Mouse (Mus musculus) left cerebral cortex, postnatal 25 days (tissue): ENCODE measurements at regions not wholly inside any gene's neighbourhood (a gene's known extent, or its start where the extent isn't known, plus 50 kb on each side); places are given as distances from the start of the nearest gene placed in this dataset.
"Not testable (repeated sequence)": the region's sequence is repeated elsewhere in the genome, so short reads cannot be mapped to it uniquely, and the experiment has no call there.

Source experiments
- DNase-seq, 2 experiments: peaks; one replicate each; pipeline ENCODE4 v3.0.0; 2022; ENCODE audit warnings: low spot score in 2 of 2, mixed read lengths in 1 of 2
- intact Hi-C: fragments of 180-260 bp; cut with DNase I; formaldehyde crosslinking; loops from one replicate; pipeline ENCODE4 v1.15.1; 2025

- intact Hi-C loops, DNase-seq: not testable (repeated sequence)
These were observed 267.8 kb downstream of the Prex1 start for GRCm38 (mm10) chr2:166445824-166446223.

GRCm38 (mm10) chr2:166442997-166443396, 270.6 kb downstream of the Prex1 start:
- DNase-seq, result no peak
- intact Hi-C loops, result no loop called here

GRCm38 (mm10) chr2:166439847-166440775, 273.5 kb downstream of the Prex1 start:
- intact Hi-C loops, result loop anchor here (5.0 kb wide), 1 partner anchor 122 kb away; no protein-coding TSS in a partner anchor

DNA sequence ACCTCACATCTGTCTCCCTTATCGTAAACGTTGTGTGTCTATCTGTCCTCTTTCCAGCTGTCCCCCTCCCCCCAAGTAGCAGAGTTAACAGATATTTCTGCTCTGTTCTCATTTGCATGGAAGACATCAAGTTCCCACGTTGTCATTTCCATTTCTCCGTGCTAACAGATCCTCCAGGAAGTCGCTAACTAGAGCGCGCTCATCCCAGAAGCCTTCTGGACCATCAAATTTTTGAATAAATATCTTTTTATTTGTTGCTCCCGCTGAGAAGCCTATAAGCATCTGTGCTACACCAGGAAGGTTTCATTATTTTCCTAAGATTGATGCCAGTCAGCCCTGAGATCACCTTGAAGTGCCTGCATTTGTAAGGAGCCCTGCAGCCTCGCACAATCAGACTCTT, 275.4 kb downstream of the Prex1 start:
- intact Hi-C loops, result loop anchor here (5.0 kb wide), 1 partner anchor 124 kb away; no protein-coding TSS in a partner anchor
- DNase-seq, result peak in 1 of 2 experiments; percentile 39

More at GRCm38 (mm10) chr2:166439847-166440775, 273.5 kb downstream of the Prex1 start:
- no peak for DNase-seq

- DNase-seq, result no peak
- intact Hi-C loops, result loop anchor here (2.0 to 5.0 kb wide), 2 partner anchors 72 to 326 kb away; no protein-coding TSS in a partner anchor
These were observed 279.1 kb downstream of the Prex1 start for GRCm38 (mm10) chr2:166434554-166434953.

GRCm38 (mm10) chr2:166433655-166434333, 278.3 kb upstream of the Sulf2 start:
- intact Hi-C loops, result loop anchor here (1.0 to 5.0 kb wide), 6 partner anchors 16 to 325 kb away; partner anchors contain the start of gene Sulf2
- peak; percentile 66 to 93 for DNase-seq

DNA sequence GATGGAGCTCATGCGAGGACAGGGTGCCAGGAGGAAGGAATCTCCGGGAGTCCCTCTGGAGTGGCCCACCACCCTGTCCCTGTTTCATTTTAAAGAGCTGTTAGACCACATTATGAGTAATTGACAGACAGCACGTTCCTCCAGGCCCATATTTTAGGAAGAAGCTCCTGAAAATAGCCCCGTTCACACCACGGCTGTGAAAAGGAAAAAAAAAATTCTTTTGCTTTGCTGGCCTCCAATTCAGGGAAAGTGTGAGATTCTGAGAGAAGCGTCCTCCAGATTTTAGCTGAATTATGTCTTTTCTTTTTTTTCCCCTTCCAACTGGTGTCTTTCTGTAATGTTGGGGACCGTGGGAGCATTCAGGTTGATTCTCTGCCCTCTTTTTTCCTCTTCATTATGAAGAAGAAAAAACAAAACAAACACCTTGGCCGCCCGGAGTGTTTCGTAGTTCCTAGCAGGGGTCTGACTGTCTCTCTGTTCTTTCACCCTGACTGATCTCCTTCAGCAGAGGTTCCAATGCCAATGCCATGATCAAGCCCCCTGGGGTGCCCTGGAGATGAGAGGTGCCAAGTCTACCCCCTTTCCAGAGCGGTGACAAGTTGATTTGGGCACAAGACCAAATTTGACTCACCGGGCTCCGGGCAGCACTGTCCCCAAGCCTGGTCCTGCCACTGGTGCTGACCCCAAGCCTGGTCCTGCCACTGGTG, 277.6 kb upstream of the Sulf2 start:
- intact Hi-C loops, result loop anchor here (1.0 to 5.0 kb wide), 5 partner anchors 16 to 278 kb away; partner anchors contain the start of gene Sulf2
- DNase-seq, result peak; percentile 30 to 86

GRCm38 (mm10) chr2:166432531-166432930, 277.1 kb upstream of the Sulf2 start:
- intact Hi-C loops, result loop anchor here (2.0 to 5.0 kb wide), 3 partner anchors 70 to 278 kb away; partner anchors contain the start of gene Sulf2
- DNase-seq, result peak in 1 of 2 experiments; percentile 53

DNA sequence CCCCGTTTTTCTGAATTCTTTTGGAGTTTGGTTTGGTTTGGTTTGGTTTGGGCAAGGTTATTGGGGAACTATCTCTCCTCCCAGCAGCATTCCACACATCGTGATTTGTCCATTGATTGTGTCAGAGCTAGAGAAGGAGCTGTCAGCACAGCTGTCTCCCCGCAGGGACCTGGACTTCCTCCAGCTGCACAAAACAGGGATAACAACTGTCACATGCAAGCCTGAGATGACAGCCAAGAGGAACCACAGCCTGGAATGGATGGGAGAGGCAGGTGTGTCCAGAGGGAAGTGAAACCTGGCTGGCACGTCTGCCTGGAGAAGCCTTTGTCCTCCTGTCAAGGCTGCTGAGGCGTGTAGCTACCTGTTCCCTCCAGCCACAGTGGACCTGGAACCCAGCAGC, 274.5 kb upstream of the Sulf2 start:
- intact Hi-C loops, result loop anchor here (5.0 kb wide), 1 partner anchor 68 kb away; no protein-coding TSS in a partner anchor
- peak in 1 of 2 experiments; percentile 23 for DNase-seq

DNA sequence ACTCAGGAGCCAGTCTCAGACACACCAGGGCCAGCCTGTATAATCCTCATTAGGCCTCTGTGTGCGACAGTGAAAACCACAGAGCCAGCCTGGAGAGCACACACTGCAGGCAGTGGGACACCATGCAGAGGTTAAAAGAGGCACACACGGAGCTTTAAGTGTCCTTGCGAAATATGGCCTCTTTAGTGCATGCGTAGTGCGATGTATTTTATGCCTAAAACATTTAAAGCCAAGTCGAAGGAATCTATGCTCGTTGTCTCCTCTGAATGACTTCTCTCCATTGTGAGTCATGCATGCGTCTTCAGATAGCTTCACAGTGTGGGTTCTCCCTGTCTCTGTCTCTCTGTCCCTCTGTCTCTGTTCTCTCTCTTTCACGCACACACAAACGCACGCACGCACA, 274.0 kb upstream of the Sulf2 start:
- DNase-seq, result no peak
- intact Hi-C loops, result no loop called here

DNA sequence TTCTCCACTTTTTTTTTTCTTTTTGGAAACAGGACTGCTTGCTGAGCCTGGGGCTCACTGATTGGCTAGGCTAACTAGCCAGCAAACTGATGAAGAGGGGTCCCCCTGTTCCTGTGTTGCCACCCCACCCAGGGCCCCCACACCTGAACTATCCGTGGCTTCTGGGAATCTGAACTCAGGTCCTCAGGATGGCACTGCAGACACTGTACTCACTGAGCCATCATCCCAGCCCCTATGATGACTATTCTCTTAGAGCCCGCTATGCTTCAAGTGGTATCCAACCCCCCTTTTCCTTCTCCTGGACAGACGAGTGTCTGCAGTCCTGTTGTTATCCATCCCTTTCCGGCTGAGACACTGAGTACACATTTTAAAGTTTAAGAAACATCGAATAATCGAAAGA, 271.9 kb upstream of the Sulf2 start:
- no peak for DNase-seq
- intact Hi-C loops, result no loop called here

DNA sequence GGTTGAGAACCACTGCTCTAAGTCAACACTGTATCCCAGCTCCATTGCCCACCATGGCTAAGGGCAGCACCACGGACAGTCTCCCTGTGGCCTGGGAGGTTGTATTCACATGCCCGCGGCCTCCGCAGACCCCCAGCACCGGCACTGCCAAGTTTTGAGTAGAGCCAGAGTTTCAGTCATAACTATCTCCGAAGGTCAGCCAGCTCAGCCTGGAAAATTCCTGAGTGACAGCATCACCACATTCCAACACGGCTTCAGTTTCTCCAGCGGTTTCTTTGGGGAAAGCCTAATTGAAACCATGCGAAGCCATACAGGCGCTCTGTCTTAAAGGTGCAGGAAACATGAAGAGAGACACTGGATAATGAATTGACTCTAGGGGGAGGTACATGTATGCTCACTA, 271.5 kb upstream of the Sulf2 start:
- no peak for DNase-seq
- intact Hi-C loops, result no loop called here

- DNase-seq, result no peak
- intact Hi-C loops, result no loop called here
These were observed 271.0 kb upstream of the Sulf2 start for GRCm38 (mm10) chr2:166426457-166426856.

GRCm38 (mm10) chr2:166425141-166425540, 269.7 kb upstream of the Sulf2 start:
- DNase-seq, result no peak
- intact Hi-C loops, result no loop called here

- no peak for DNase-seq
- intact Hi-C loops, result no loop called here
These were observed 267.7 kb upstream of the Sulf2 start for GRCm38 (mm10) chr2:166423132-166423660.

- DNase-seq, result no peak
- intact Hi-C loops, result no loop called here
These were observed 264.8 kb upstream of the Sulf2 start for GRCm38 (mm10) chr2:166420275-166420674.

DNA sequence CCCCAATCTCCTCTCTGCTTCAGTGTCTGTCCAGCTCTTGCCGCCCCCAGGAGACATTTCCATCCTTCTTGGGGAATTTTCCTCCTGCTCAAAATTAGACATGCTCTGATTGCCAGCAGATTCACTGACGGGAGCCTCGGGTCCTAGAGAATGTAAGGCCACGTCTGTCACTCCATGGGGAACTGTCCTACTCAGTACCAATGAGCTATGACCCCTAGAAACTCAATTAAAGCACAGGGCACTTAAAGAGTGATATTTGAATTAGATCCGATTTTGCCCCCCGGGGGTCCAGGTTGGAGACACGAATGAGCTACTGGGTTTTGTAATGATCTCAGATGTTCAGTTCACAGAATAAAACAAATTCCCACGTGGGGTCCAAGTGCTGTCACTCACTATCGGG, 263.8 kb upstream of the Sulf2 start:
- intact Hi-C loops, result loop anchor here (5.0 kb wide), 2 partner anchors 147 to 262 kb away; partner anchors contain the start of gene Sulf2
- DNase-seq, result no peak

GRCm38 (mm10) chr2:166418279-166418678, 262.8 kb upstream of the Sulf2 start:
- DNase-seq, result no peak
- intact Hi-C loops, result loop anchor here (5.0 kb wide), 2 partner anchors 146 to 261 kb away; partner anchors contain the start of gene Sulf2

DNA sequence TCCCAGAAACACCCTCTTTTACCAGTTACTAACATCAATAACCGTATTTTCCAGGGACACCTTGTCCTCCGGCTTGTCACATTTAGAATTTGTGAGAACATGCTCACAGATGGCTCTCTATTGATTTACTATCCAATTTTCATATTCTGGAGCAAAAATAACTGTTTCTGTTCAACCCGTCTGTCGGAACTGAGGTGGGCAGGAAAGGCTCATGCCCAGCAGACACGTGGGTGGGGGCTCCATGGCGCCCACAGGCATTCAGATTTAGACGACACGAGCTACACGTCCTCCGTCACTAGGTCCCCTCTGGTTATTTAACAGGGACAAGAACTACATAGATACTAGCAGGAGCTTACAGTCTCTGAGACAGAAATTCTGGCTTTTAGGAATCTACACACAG, 262.2 kb upstream of the Sulf2 start:
- peak; percentile 77 to 94 for DNase-seq
- intact Hi-C loops, result loop anchor here (1.0 to 5.0 kb wide), 3 partner anchors 16 to 260 kb away; partner anchors contain the start of gene Sulf2
